Mouse (Mus musculus): Measurements from ENCODE around the gene Rin3. TPM values are rescaled to one million over a fixed set of nuclear protein-coding genes. Genes with fewer than 3 reads are reported as not detected.

Gene Rin3
- polyA plus RNA-seq, 1 experiment from 2014 or later, result 2.0 TPM

GRCm38 (mm10) chr12:102283483-102284266 is 827 bp downstream of the Rin3 start:
- H3K36me3 ChIP-seq (ENCODE audit: poor library complexity, severe bottlenecking), result no peaks in the 10 kb centered on the region
- peaks cover 20% of the 10 kb centered on the region for H3K4me1 ChIP-seq
- H3K27me3 ChIP-seq, result peaks cover 9% of the 10 kb centered on the region
- ATAC-seq, result peak; percentile 65
- peaks cover under 1% of the 10 kb centered on the region; the same call in 1 of the 2 replicates for H3K9me3 ChIP-seq (replicated peaks)
- H3K9ac ChIP-seq, result peak overlapping the region; percentile 73
- peak overlapping the region; percentile 53 for H3K4me3 ChIP-seq
- 6% methylated on average over 21 of the region's 24 CpGs for WGBS
- H3K4me2 ChIP-seq, result peak overlapping the region; percentile 85
- H3K27ac ChIP-seq, result peak overlapping the region; percentile 44; the same call in 1 of the 2 replicates

- WGBS, result 29% methylated on average over 9 of the region's 9 CpGs
- H3K27me3 ChIP-seq, result peaks cover 9% of the 10 kb centered on the region
- H3K4me3 ChIP-seq, result 0 out of 2 replicates have a peak overlapping the region, but pooled peaks have one; percentile 53
- H3K27ac ChIP-seq, result no peak overlapping the region
- H3K4me2 ChIP-seq, result peak overlapping the region; percentile 85
- no peak for ATAC-seq
- H3K36me3 ChIP-seq (ENCODE audit: poor library complexity, severe bottlenecking), result no peaks in the 10 kb centered on the region
- H3K4me1 ChIP-seq, result peaks cover 20% of the 10 kb centered on the region
- H3K9me3 ChIP-seq (replicated peaks), result no peaks in the 10 kb centered on the region
- H3K9ac ChIP-seq, result no peak overlapping the region
These were observed 1.4 kb downstream of the Rin3 start for GRCm38 (mm10) chr12:102284267-102284610.

GRCm38 (mm10) chr12:102284618-102285159 is 1.8 kb downstream of the Rin3 start:
- Histone ChIP-seq H3K9me3 (replicated peaks) (no peaks in the 10 kb centered on the region), H3K9ac (no peak overlapping the region), H3K4me1 (peaks cover 20% of the 10 kb centered on the region), H3K4me2 (peak overlapping the region; percentile 85; the same call in 1 of the 2 replicates), H3K27me3 (peaks cover 9% of the 10 kb centered on the region), H3K36me3 (ENCODE audit: poor library complexity, severe bottlenecking) (no peaks in the 10 kb centered on the region), H3K27ac (no peak overlapping the region), H3K4me3 (no peak overlapping the region)
- ATAC-seq, result no peak
- WGBS, result 63% methylated on average over 3 of the region's 3 CpGs

- Histone ChIP-seq H3K9me3 (replicated peaks) (no peaks in the 10 kb centered on the region), H3K36me3 (ENCODE audit: poor library complexity, severe bottlenecking) (no peaks in the 10 kb centered on the region), H3K4me3 (no peak overlapping the region), H3K9ac (no peak overlapping the region), H3K27ac (no peak overlapping the region), H3K27me3 (peaks cover 9% of the 10 kb centered on the region), H3K4me2 (no peak overlapping the region), H3K4me1 (peaks cover 20% of the 10 kb centered on the region)
- ATAC-seq, result no peak
- 72% methylated on average over 6 of the region's 6 CpGs for WGBS
These were observed 2.5 kb downstream of the Rin3 start for GRCm38 (mm10) chr12:102285318-102285717.

GRCm38 (mm10) chr12:102285779-102286178 is 2.9 kb downstream of the Rin3 start:
- H3K27ac ChIP-seq, result no peak overlapping the region
- no peak for ATAC-seq

GRCm38 (mm10) chr12:102286681-102287414 is 4.0 kb downstream of the Rin3 start:
- Histone ChIP-seq H3K4me3 (no peak overlapping the region), H3K36me3 (ENCODE audit: poor library complexity, severe bottlenecking) (no peaks in the 10 kb centered on the region), H3K9ac (no peak overlapping the region), H3K4me1 (peaks cover 20% of the 10 kb centered on the region), H3K9me3 (replicated peaks) (no peaks in the 10 kb centered on the region), H3K27me3 (peaks cover 9% of the 10 kb centered on the region), H3K4me2 (no peak overlapping the region), H3K27ac (no peak overlapping the region)
- no peak for ATAC-seq
- WGBS, result 82% methylated on average over 10 of the region's 10 CpGs

More at GRCm38 (mm10) chr12:102285779-102286178, 2.9 kb downstream of the Rin3 start:
- Histone ChIP-seq H3K4me3 (no peak overlapping the region), H3K27me3 (peaks cover 9% of the 10 kb centered on the region), H3K36me3 (ENCODE audit: poor library complexity, severe bottlenecking) (no peaks in the 10 kb centered on the region), H3K4me2 (no peak overlapping the region), H3K9ac (no peak overlapping the region), H3K4me1 (peaks cover 20% of the 10 kb centered on the region), H3K9me3 (replicated peaks) (no peaks in the 10 kb centered on the region)
- WGBS, result 86% methylated on average over 5 of the region's 5 CpGs

- ATAC-seq, result no peak
- H3K9ac ChIP-seq, result no peak overlapping the region
- H3K27ac ChIP-seq, result no peak overlapping the region; the same call in 1 of the 2 replicates
- 75% methylated on average over 6 of the region's 6 CpGs for WGBS
- no peak overlapping the region for H3K4me2 ChIP-seq
- no peaks in the 10 kb centered on the region for H3K36me3 ChIP-seq (ENCODE audit: poor library complexity, severe bottlenecking)
- no peaks in the 10 kb centered on the region for H3K9me3 ChIP-seq (replicated peaks)
- H3K27me3 ChIP-seq, result no peaks in the 10 kb centered on the region
- H3K4me3 ChIP-seq, result no peak overlapping the region
- peaks cover 13% of the 10 kb centered on the region; the same call in 1 of the 2 replicates for H3K4me1 ChIP-seq
These were observed 5.2 kb downstream of the Rin3 start for GRCm38 (mm10) chr12:102287904-102288602.

- ATAC-seq, result no peak
- Histone ChIP-seq H3K36me3 (ENCODE audit: poor library complexity, severe bottlenecking) (no peaks in the 10 kb centered on the region), H3K9me3 (replicated peaks) (no peaks in the 10 kb centered on the region), H3K27ac (no peak overlapping the region), H3K4me2 (no peak overlapping the region), H3K9ac (no peak overlapping the region), H3K4me1 (peaks cover 6% of the 10 kb centered on the region; the same call in 1 of the 2 replicates), H3K4me3 (no peak overlapping the region), H3K27me3 (no peaks in the 10 kb centered on the region)
- 29% methylated on average over 2 of the region's 2 CpGs for WGBS
These were observed 6.0 kb downstream of the Rin3 start for GRCm38 (mm10) chr12:102288846-102289245.

- Histone ChIP-seq H3K4me1 (0 out of 2 replicates have a peak, but pooled peaks cover 3% of the 10 kb centered on the region), H3K27me3 (no peaks in the 10 kb centered on the region), H3K4me3 (no peak overlapping the region), H3K27ac (no peak overlapping the region), H3K9me3 (replicated peaks) (no peaks in the 10 kb centered on the region), H3K4me2 (no peak overlapping the region), H3K36me3 (ENCODE audit: poor library complexity, severe bottlenecking) (no peaks in the 10 kb centered on the region), H3K9ac (no peak overlapping the region)
- no peak for ATAC-seq
- 87% methylated on average over 1 of the region's 1 CpGs for WGBS
These were observed 6.7 kb downstream of the Rin3 start for GRCm38 (mm10) chr12:102289568-102289967.

GRCm38 (mm10) chr12:102290662-102291061 is 7.8 kb downstream of the Rin3 start:
- Histone ChIP-seq H3K36me3 (ENCODE audit: poor library complexity, severe bottlenecking) (no peaks in the 10 kb centered on the region), H3K9ac (no peak overlapping the region), H3K9me3 (replicated peaks) (no peaks in the 10 kb centered on the region), H3K4me1 (0 out of 2 replicates have a peak, but pooled peaks cover 3% of the 10 kb centered on the region), H3K27ac (no peak overlapping the region), H3K27me3 (no peaks in the 10 kb centered on the region), H3K4me2 (no peak overlapping the region), H3K4me3 (no peak overlapping the region)
- WGBS, result 87% methylated on average over 2 of the region's 2 CpGs
- no peak for ATAC-seq

- Histone ChIP-seq H3K9me3 (replicated peaks) (no peaks in the 10 kb centered on the region), H3K4me1 (0 out of 2 replicates have a peak, but pooled peaks cover under 1% of the 10 kb centered on the region), H3K36me3 (ENCODE audit: poor library complexity, severe bottlenecking) (no peaks in the 10 kb centered on the region), H3K27ac (no peak overlapping the region), H3K4me2 (no peak overlapping the region), H3K9ac (no peak overlapping the region), H3K27me3 (no peaks in the 10 kb centered on the region), H3K4me3 (no peak overlapping the region)
- 64% methylated on average over 6 of the region's 6 CpGs for WGBS
- no peak for ATAC-seq
These were observed 8.8 kb downstream of the Rin3 start for GRCm38 (mm10) chr12:102291686-102292085.

Data from forebrain, embryonic 13.5 days (tissue).